Mouse (Mus musculus): Measurements from ENCODE around the gene Phyh. TPM values are rescaled to one million over a fixed set of nuclear protein-coding genes. Genes with fewer than 3 reads are reported as not detected.

Phyh gene
- 18.5 TPM for polyA plus RNA-seq (2015; fragmentation: Illumina TruSeq; extraction: RNeasy Lipid Tissue Mini Kit (QIAGEN cat#74804); ENCODE audit: insufficient read depth, low read depth, low replicate concordance)

DNA sequence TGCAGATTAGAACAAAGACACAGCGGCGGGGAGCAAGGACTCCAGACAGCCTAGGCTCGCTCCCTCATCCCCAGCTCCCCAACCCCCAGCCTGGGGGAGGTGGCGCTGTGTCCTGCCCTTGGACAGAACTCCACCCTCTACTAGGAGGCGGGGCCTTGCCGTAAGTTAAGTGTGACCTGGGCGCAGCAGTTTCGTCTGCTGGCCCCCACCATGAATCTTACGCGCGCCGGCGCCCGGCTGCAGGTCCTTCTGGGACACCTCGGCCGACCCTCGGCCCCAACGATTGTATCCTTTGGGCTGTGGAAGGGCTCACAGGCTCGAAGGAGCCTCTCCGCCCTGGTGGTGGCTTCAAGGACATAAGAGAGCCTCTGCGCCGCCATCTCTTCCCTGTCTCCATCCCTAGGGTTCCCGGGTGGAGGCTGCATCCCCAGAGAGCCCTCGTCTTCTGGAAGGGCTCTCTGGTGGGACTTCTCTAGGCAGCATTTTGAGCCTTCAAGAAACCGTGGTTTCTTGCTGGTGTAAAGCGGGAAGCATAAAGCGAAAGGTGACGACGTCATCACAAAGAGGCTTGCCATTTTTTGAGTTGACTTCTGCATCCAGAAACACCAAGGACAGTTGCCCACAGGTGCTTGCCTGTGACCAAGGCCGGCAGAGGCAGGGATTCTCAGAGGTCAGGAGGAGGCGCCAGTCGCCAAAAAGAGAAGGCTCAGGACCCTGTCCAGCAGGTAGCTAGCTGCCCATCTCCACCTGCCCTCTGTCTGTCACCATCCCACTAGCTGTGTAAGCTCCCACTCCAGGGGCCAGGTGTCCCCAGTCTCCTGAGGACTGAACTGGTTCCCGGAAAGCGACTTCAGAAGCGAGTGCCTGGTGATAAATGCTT, at the start of gene Phyh:
Gene Phyh (plus strand): TSS at position 160 of the 880 bp plus-strand sequence.

DNA sequence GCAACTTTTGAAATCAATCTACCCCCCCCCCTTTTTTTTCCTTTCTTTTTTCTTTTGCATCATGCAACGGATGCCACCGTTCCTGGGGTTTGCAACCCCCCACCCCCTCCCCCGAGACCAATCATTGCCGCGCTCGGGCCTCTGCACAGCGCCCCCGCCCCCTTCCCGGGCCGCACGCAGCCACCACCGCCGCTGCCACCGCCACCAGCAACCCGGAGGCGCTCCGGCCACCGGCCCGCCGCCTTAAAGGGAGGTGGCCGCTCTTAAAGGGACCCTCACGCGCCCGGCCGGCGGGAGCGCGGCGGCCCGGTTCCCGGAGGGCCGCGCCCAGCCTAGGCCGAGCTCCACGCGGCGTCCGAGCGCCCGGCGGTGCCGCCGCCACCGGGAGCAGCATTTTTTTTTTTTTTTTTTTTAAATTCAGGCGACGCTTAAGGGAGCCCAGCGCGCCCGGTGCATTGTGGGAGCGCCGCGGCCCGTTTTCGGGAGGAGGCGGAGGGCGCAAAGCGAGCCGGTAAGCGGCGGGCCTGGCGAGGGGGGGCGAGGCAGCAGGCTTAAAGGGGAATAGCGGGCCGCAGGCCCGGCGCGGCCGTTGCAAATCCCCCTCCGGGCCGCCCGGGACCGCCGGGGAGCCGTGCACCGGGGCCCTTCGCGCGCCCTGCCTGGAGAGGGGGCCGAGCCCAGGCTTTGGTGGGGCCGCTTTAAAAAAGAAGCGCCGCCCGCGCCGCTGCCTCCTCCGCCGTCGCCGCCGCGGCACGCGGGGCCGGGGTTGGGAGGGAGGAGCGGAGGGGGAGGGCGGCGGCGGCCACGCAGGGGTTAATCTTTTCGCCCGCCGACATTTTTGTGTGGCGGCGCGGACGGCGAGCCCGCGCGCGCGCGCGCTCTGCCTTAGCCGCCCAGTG, 37.2 kb upstream of the Phyh start, which contains the start of gene Sephs1:
Gene Sephs1 (plus strand): TSS at position 215 of the 899 bp plus-strand sequence.

DNA sequence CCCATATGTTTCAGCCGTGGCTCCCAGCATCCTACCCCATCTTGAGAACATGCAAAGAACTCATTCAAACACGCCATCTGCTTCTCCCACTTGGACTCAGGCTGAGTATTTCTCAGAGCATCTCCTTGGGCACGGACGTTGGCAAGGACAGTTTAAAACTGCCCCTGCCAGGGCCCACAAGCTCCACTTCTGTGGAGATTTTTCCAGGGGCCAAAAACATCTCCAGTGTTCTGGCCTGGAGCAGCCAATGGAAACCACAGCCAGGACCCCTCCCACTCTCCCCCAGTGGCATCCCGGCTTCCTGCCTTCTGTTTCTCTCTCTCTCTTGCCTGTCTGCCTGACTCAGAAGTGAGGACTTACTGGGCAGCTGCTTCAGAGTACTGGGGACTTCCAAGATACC, 57.0 kb downstream of the Phyh start, which contains the start of gene Ucma:
Gene Ucma (plus strand): TSS at position 316 of the 400 bp plus-strand sequence.

Other genes with a start within 250 kb of the Phyh start
- 1.6 TPM for gene Bend7, start 201.2 kb upstream of the Phyh start, polyA plus RNA-seq (2015; fragmentation: Illumina TruSeq; extraction: RNeasy Lipid Tissue Mini Kit (QIAGEN cat#74804); ENCODE audit: insufficient read depth, low read depth, low replicate concordance)
- gene Sephs1, start 37.5 kb upstream of the Phyh start, polyA plus RNA-seq (2015; fragmentation: Illumina TruSeq; extraction: RNeasy Lipid Tissue Mini Kit (QIAGEN cat#74804); ENCODE audit: insufficient read depth, low read depth, low replicate concordance), result 2.2 TPM
- gene Ucma, start 57.1 kb downstream of the Phyh start, polyA plus RNA-seq (2015; fragmentation: Illumina TruSeq; extraction: RNeasy Lipid Tissue Mini Kit (QIAGEN cat#74804); ENCODE audit: insufficient read depth, low read depth, low replicate concordance), result not detected
- not detected for gene Mcm10, start 93.8 kb downstream of the Phyh start, polyA plus RNA-seq (2015; fragmentation: Illumina TruSeq; extraction: RNeasy Lipid Tissue Mini Kit (QIAGEN cat#74804); ENCODE audit: insufficient read depth, low read depth, low replicate concordance)
- 3.2 TPM for gene Optn, start 145.0 kb downstream of the Phyh start, polyA plus RNA-seq (2015; fragmentation: Illumina TruSeq; extraction: RNeasy Lipid Tissue Mini Kit (QIAGEN cat#74804); ENCODE audit: insufficient read depth, low read depth, low replicate concordance)
- gene Ccdc3, start 218.8 kb downstream of the Phyh start, polyA plus RNA-seq (2015; fragmentation: Illumina TruSeq; extraction: RNeasy Lipid Tissue Mini Kit (QIAGEN cat#74804); ENCODE audit: insufficient read depth, low read depth, low replicate concordance), result 2.6 TPM

All from pancreas, adult 10 weeks (tissue).